Mouse (Mus musculus) myocyte (in vitro differentiated cells): Measurements from ENCODE around the gene Robo3. TPM values are rescaled to one million over a fixed set of nuclear protein-coding genes. Genes with fewer than 3 reads are reported as not detected.

Experiments used
- H3K27me3 ChIP-seq: one replicate; pipeline ENCODE4 v1.6.1; 2011; ENCODE audit not compliant: control insufficient read depth, insufficient read depth, insufficient read length
- H3K36me3 ChIP-seq: one replicate; pipeline ENCODE4 v1.6.1; 2011; ENCODE audit not compliant: control insufficient read depth, insufficient read depth
- H3K4me2 ChIP-seq: one replicate; pipeline ENCODE4 v1.6.1; 2011; ENCODE audit warnings: low read depth, control low read depth
- H3K4me3 ChIP-seq: one replicate; pipeline ENCODE4 v1.5.1; 2011; ENCODE audit warnings: mild to moderate bottlenecking, control low read depth, moderate library complexity
- H3K79me2 ChIP-seq: one replicate; pipeline ENCODE4 v1.6.1; 2011; ENCODE audit not compliant: control insufficient read depth, insufficient read depth
- H3ac ChIP-seq: one replicate; pipeline ENCODE4 v1.6.1; 2011; ENCODE audit not compliant: control insufficient read depth, insufficient read length
- CEBPB ChIP-seq: IDR thresholded peaks from 2 replicates; pipeline ENCODE4 v1.6.1; 2011; ENCODE audit warnings: mild to moderate bottlenecking, moderate library complexity; ENCODE audit not compliant: poor library complexity, insufficient read depth, severe bottlenecking
- E2F4 ChIP-seq: IDR thresholded peaks from one replicate; pipeline ENCODE4 v1.6.1; 2011; ENCODE audit warnings: mild to moderate bottlenecking, control low read depth, moderate library complexity; ENCODE audit not compliant: insufficient read depth
- MAX ChIP-seq: IDR thresholded peaks from one replicate; pipeline ENCODE4 v1.6.1; 2011; ENCODE audit warnings: low read depth, mild to moderate bottlenecking, control low read depth
- MYOD1 ChIP-seq, 3 experiments: IDR thresholded peaks; one replicate each; pipeline ENCODE4 v1.6.1; 2011; ENCODE audit warnings: control low read depth in 2 of 3, low read depth in 2 of 3, mild to moderate bottlenecking in 2 of 3, moderate library complexity in 1 of 3; ENCODE audit not compliant: insufficient read length in 2 of 3, control insufficient read depth in 1 of 3
- MYOG ChIP-seq, 3 experiments: IDR thresholded peaks; one replicate each; pipeline ENCODE4 v1.6.1; 2011; ENCODE audit warnings: control low read depth in 2 of 3, low read depth in 2 of 3, mild to moderate bottlenecking in 2 of 3; ENCODE audit not compliant: insufficient read length in 2 of 3, control insufficient read depth in 1 of 3, insufficient read depth in 1 of 3
- POLR2A ChIP-seq: IDR thresholded peaks from one replicate; pipeline ENCODE4 v1.6.1; 2011; ENCODE audit warnings: low read depth, mild to moderate bottlenecking, control low read depth, moderate library complexity; ENCODE audit not compliant: insufficient read length
- POLR2AphosphoS2 ChIP-seq: IDR thresholded peaks from one replicate; pipeline ENCODE4 v1.6.1; 2011; ENCODE audit warnings: low read depth, control low read depth; ENCODE audit not compliant: insufficient read length
- REST ChIP-seq: IDR thresholded peaks from one replicate; pipeline ENCODE4 v1.6.1; 2011; ENCODE audit warnings: mild to moderate bottlenecking, control low read depth, moderate library complexity; ENCODE audit not compliant: insufficient read depth, insufficient read length
- SRF ChIP-seq: IDR thresholded peaks from one replicate; pipeline ENCODE4 v1.6.1; 2011; ENCODE audit warnings: low read depth; ENCODE audit not compliant: control insufficient read depth, insufficient read length
- TCF12 ChIP-seq: IDR thresholded peaks from one replicate; pipeline ENCODE4 v1.6.1; 2011; ENCODE audit warnings: mild to moderate bottlenecking, control low read depth; ENCODE audit not compliant: poor library complexity, insufficient read depth, severe bottlenecking
- TCF3 ChIP-seq: IDR thresholded peaks from one replicate; pipeline ENCODE4 v1.6.1; 2011; ENCODE audit warnings: low read depth, control low read depth; ENCODE audit not compliant: insufficient read length
- USF1 ChIP-seq: IDR thresholded peaks from one replicate; pipeline ENCODE4 v1.6.1; 2011; ENCODE audit warnings: low read depth, mild to moderate bottlenecking, control low read depth, moderate library complexity
- polyA plus RNA-seq: library from polyadenylated mRNA; unstranded; fragments of >200 nt; fragmentation: generic; extraction: Trizol; gene quantifications from one replicate; pipeline ENCODE4 v1.2.1, GENCODE M21; 2012; ENCODE audit warnings: missing spikeins

The Robo3 gene
- polyA plus RNA-seq, 1 experiment = 0.01 TPM

GRCm38 (mm10) chr9:37368081-37368830 is 64.8 kb downstream of the Robo3 start:
- Histone ChIP-seq H3K4me3 (no peak overlapping the region), H3ac (no peak overlapping the region), H3K36me3 (no peaks in the 10 kb centered on the region), H3K4me2 (no peak overlapping the region), H3K79me2 (no peaks in the 10 kb centered on the region), H3K27me3 (no peaks in the 10 kb centered on the region)
- TF ChIP-seq USF1 (no peak), MYOD1 (IDR thresholded peaks at IDR 0.05; ENCODE audit: control insufficient read depth in 1 of 3, insufficient read length in 2 of 3, low read depth in 2 of 3) (no peak), E2F4 (no peak), SRF (no peak), MYOG (IDR thresholded peaks at IDR 0.05; ENCODE audit: control insufficient read depth in 1 of 3, insufficient read depth in 1 of 3, insufficient read length in 2 of 3, low read depth in 2 of 3) (no peak), TCF3 (no peak), TCF12 (no peak), CEBPB (no peak), MAX (no peak), REST (no peak), POLR2AphosphoS2 (no peak), POLR2A (no peak)

DNA sequence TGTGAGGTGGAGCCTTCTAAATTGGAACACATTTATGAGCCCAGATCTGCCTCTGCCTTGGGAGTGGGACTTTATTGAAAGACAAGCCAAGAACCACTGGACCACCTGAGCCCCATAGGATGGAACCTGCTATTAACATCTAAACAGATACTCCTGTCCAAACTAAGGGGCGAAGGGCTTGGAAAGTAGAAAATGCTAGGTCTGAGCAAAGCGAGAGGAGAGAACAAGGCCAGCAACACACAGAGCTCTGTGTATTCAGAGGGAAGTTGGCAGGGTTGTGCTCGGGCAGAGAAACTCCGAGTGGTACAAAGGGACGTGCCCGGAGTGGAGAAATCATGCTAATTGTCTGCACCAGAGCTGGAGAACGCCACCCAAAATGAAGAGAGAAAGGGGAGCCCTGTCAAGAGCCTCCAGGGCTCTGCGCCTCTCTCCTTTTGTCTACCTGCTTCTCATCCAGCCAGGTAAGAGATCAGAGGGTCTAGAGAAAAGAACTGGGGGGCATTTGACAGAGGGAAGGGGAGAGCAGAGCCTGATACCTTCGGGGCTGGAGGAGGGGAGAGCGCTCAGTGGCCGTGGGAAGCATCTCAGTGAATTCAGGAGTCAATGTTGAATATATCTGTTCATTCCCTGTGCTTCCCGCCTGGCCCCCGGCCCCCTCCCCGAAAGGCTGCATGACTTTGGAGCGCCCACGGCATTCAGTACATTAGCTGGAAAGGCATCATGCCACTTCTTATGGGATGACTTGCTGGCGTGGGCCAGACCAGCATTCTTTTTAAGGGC is 65.6 kb downstream of the Robo3 start, which contains the start of gene Hepacam:
Gene Hepacam, plus strand, starts transcription at position 51 of the 780 bp plus-strand sequence.
- H3K4me2 ChIP-seq = no peak within 1 kb of the TSS
- no peak for TF ChIP-seq SRF
- no peak for TF ChIP-seq MYOG (IDR thresholded peaks at IDR 0.05; ENCODE audit: control insufficient read depth in 1 of 3, insufficient read depth in 1 of 3, insufficient read length in 2 of 3, low read depth in 2 of 3)
- TF ChIP-seq POLR2A = no peak
- TF ChIP-seq POLR2AphosphoS2 = no peak
- no peak for TF ChIP-seq TCF3
- no peak for TF ChIP-seq USF1
- no peak for TF ChIP-seq MAX
- no peak for TF ChIP-seq MYOD1 (IDR thresholded peaks at IDR 0.05; ENCODE audit: control insufficient read depth in 1 of 3, insufficient read length in 2 of 3, low read depth in 2 of 3)
- no peak for TF ChIP-seq E2F4
- no peak for TF ChIP-seq TCF12
- TF ChIP-seq CEBPB = no peak
- no peak for TF ChIP-seq REST
- H3K36me3 ChIP-seq = no peaks in the 10 kb centered on the region
- H3K27me3 ChIP-seq = no peaks in the 10 kb centered on the region
- no peak within 1 kb of the TSS for H3ac ChIP-seq
- H3K79me2 ChIP-seq = no peaks in the 10 kb centered on the region
- no peak within 1 kb of the TSS for H3K4me3 ChIP-seq

DNA sequence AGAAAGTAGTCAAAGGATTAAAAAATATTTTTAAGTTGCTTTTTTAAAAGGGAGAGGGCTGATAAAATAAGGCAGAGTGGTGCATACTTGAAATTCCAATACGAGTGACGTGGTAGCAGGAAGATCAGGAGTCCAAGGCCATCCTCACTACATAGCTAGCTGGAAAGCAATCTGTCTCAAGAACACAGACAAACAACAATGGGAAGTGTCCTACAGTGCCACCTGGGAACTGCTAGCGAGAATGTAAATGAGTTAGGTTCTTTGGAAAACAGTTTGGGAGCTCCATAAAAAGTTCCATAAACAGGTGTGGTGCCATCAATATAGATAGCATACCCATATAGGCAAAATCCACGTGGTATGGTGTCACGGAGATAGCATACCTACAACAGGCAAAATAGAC is 67.3 kb downstream of the Robo3 start:
- Histone ChIP-seq H3K4me3 (no peak overlapping the region), H3ac (no peak overlapping the region), H3K27me3 (no peaks in the 10 kb centered on the region), H3K4me2 (no peak overlapping the region), H3K36me3 (no peaks in the 10 kb centered on the region), H3K79me2 (no peaks in the 10 kb centered on the region)
- no peak for TF ChIP-seq MYOG (IDR thresholded peaks at IDR 0.05; ENCODE audit: control insufficient read depth in 1 of 3, insufficient read depth in 1 of 3, insufficient read length in 2 of 3, low read depth in 2 of 3)
- TF ChIP-seq SRF = no peak
- TF ChIP-seq TCF12 = no peak
- TF ChIP-seq MAX = no peak
- TF ChIP-seq MYOD1 (IDR thresholded peaks at IDR 0.05; ENCODE audit: control insufficient read depth in 1 of 3, insufficient read length in 2 of 3, low read depth in 2 of 3) = no peak
- no peak for TF ChIP-seq REST
- TF ChIP-seq CEBPB = no peak
- TF ChIP-seq E2F4 = no peak
- no peak for TF ChIP-seq USF1
- no peak for TF ChIP-seq TCF3
- TF ChIP-seq POLR2A = no peak
- no peak for TF ChIP-seq POLR2AphosphoS2

Other genes starting within 250 kb of the Robo3 start
- gene Tmem218, start 225.0 kb downstream of the Robo3 start, polyA plus RNA-seq = 3.9 TPM
- gene Slc37a2, start 177.5 kb downstream of the Robo3 start, polyA plus RNA-seq = 9.2 TPM
- 0.38 TPM for gene Ccdc15, start 84.8 kb downstream of the Robo3 start, polyA plus RNA-seq
- not detected for gene Hepacam, start 65.9 kb downstream of the Robo3 start, polyA plus RNA-seq
- gene Robo4, start 31.3 kb downstream of the Robo3 start, polyA plus RNA-seq = not detected
- gene Msantd2, start 56.1 kb upstream of the Robo3 start, polyA plus RNA-seq = 4.0 TPM
- 0.04 TPM for gene Esam, start 94.8 kb upstream of the Robo3 start, polyA plus RNA-seq
- not detected for gene Vsig2, start 106.0 kb upstream of the Robo3 start, polyA plus RNA-seq
- gene Nrgn, start 119.7 kb upstream of the Robo3 start, polyA plus RNA-seq = 0.42 TPM
- gene Siae, start 122.5 kb upstream of the Robo3 start, polyA plus RNA-seq = 0.60 TPM
- 2.7 TPM for gene Spa17, start 180.5 kb upstream of the Robo3 start, polyA plus RNA-seq
- 93.3 TPM for gene Tbrg1, start 224.1 kb upstream of the Robo3 start, polyA plus RNA-seq
- gene Panx3, start 236.0 kb upstream of the Robo3 start, polyA plus RNA-seq = 0.02 TPM